In the genomic region with DNA sequence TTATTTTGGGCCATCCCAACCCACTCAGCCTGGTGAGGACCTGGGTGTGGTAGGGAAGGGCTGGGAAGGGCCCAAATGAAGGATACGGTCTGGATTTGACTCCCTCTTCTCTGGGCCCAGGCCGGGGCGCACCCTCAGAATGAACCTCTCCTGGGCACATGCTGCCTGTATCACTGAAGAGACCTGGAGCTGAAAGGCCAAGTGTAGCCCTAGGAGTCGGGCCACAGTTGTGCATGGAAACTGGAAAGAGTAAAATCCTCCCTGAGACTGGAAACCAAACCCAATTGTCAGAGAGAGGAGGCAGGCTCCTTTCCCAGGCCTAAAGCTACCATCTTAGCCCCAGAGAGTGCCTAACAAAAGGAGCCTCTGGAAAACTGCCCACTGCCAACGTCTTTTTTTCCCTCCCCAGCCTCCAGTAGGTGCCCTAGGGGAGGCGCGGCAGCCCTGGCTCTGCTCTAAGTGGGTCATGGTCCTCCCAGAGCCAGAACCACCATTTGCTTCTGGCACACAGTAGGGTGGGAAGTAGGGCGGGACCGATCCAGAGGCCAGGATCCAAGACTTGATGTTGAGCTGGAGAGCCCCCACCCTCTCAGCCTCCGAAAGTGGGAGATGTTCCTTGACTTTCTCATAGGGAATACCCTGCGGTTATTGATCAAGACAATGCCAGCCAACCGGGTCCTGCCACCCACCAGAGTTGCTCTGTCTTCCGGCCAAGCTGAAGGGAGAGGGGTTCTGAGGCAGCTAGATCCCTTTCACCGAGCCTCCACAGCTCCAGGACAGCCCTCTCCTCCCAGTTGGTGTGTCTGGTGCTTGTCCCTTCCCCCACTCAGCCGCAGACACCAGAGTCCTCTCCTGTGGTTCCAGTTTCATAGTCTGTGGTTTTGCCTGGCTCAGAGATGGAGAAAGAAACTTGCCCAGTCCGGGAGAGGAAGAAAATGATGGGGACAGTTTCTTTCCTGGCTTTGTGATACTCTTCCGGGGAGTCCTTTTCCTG, we compare ENCODE assay signal across 8 mouse cellular contexts. TPM values are rescaled to one million over a fixed set of nuclear protein-coding genes. Genes with fewer than 3 reads are reported as not detected.
DNase-seq lines count a peak whose midpoint lies in the region; ATAC-seq and TF ChIP-seq lines count a peak whose summit lies in the region.

No protein-coding gene starts in this region.

- peak overlapping the region; percentile 82 for H3K27ac ChIP-seq in layer of hippocampus, adult 2 months
- H3K27ac ChIP-seq in forebrain, embryonic 10.5 days: peak overlapping the region; percentile 96
- peak overlapping the region; percentile 99 for H3K27ac ChIP-seq in intestine, embryonic 14.5 days (ENCODE audit: low read depth)
- peak overlapping the region; percentile 96 for H3K27ac ChIP-seq in midbrain, embryonic 10.5 days (replicated peaks)

- peak; percentile 17; the same call in 1 of the 2 replicates for ATAC-seq in intestine, embryonic 14.5 days (replicated peaks; ENCODE audit: low FRiP score, low TSS enrichment, low read depth)

- TF ChIP-seq CTCF in layer of hippocampus, adult 2 months (conservative IDR thresholded peaks at IDR 0.05): no peak

- peak overlapping the region; percentile 99 for H3K9ac ChIP-seq in intestine, embryonic 14.5 days (ENCODE audit: low read length)

- 43% methylated on average over 17 of the region's 17 CpGs for WGBS in forebrain, embryonic 10.5 days
- WGBS in intestine, embryonic 14.5 days: 24% methylated on average over 17 of the region's 17 CpGs
- 45% methylated on average over 17 of the region's 17 CpGs for WGBS in midbrain, embryonic 10.5 days

- H3K36me3 ChIP-seq in forebrain, embryonic 10.5 days (replicated peaks): peaks cover 56% of the 10 kb centered on the region
- peaks cover 44% of the 10 kb centered on the region for H3K36me3 ChIP-seq in intestine, embryonic 14.5 days (ENCODE audit: control insufficient read depth, insufficient read depth, low read length)
- H3K36me3 ChIP-seq in midbrain, embryonic 10.5 days: peaks cover 48% of the 10 kb centered on the region

- DNase-seq in layer of hippocampus, adult 2 months (ENCODE audit: low spot score in 2 of 2): peak in 1 of 2 experiments; percentile 50
- DNase-seq in layer of hippocampus, adult 11-12 months (ENCODE audit: low spot score): no peak
- peak; percentile 86 for DNase-seq in Muller cell, postnatal 12 days (ENCODE audit: inconsistent ontology term)
- no peak for DNase-seq in forebrain, embryonic 10.5 days (ENCODE audit: extremely low spot score, low spot score)
- peak; percentile 75 for DNase-seq in intestine, embryonic 14.5 days (ENCODE audit: low spot score)
- no peak for DNase-seq in midbrain, embryonic 10.5 days (ENCODE audit: low spot score)
- no peak for DNase-seq in testis, postnatal 14 days (ENCODE audit: low spot score)
- no peak for DNase-seq in thymus, adult 18-20 months

- H3K4me1 ChIP-seq in forebrain, embryonic 10.5 days: peaks cover 56% of the 10 kb centered on the region
- H3K4me1 ChIP-seq in intestine, embryonic 14.5 days (replicated peaks; ENCODE audit: control insufficient read depth, insufficient read depth, low read length): peaks cover 41% of the 10 kb centered on the region
- peaks cover 62% of the 10 kb centered on the region for H3K4me1 ChIP-seq in midbrain, embryonic 10.5 days

- H3K4me2 ChIP-seq in intestine, embryonic 14.5 days (ENCODE audit: low read length): peak overlapping the region; percentile 70

- peaks cover 28% of the 10 kb centered on the region for H3K27me3 ChIP-seq in forebrain, embryonic 10.5 days (ENCODE audit: poor library complexity, severe bottlenecking)
- no peaks in the 10 kb centered on the region for H3K27me3 ChIP-seq in intestine, embryonic 14.5 days (replicated peaks; ENCODE audit: control insufficient read depth, insufficient read depth, low read length)
- H3K27me3 ChIP-seq in midbrain, embryonic 10.5 days (ENCODE audit: low read depth, poor library complexity, severe bottlenecking): peaks cover 22% of the 10 kb centered on the region

- no peaks in the 10 kb centered on the region for H3K9me3 ChIP-seq in forebrain, embryonic 10.5 days
- no peaks in the 10 kb centered on the region for H3K9me3 ChIP-seq in intestine, embryonic 14.5 days (ENCODE audit: control insufficient read depth, low read length)
- H3K9me3 ChIP-seq in midbrain, embryonic 10.5 days (replicated peaks): no peaks in the 10 kb centered on the region

- peak overlapping the region; percentile 57 for H3K4me3 ChIP-seq in layer of hippocampus, adult 2 months
- peak overlapping the region; percentile 75 for H3K4me3 ChIP-seq in forebrain, embryonic 10.5 days
- H3K4me3 ChIP-seq in intestine, embryonic 14.5 days (ENCODE audit: low read depth, low read length): peak overlapping the region; percentile 87
- peak overlapping the region; percentile 76 for H3K4me3 ChIP-seq in midbrain, embryonic 10.5 days

RNA-seq across cellular contexts. Expression of a gene that starts 1.7 kb away (rescaled TPM):
- total RNA-seq in layer of hippocampus, adult 2 months (2021): 10 to 100 TPM; 16.1 to 18.4 TPM
- 52.4 and 54.6 TPM in 2 replicates for polyA plus RNA-seq in forebrain, embryonic 10.5 days (2016; fragmentation: Nextera tagmentation; extraction: Ambion mirVana)
- polyA plus RNA-seq in intestine, embryonic 14.5 days (2014; fragmentation: Nextera tagmentation; extraction: Ambion mirVana): 129 and 133 TPM in 2 replicates
- 56.0 and 70.5 TPM in 2 replicates for polyA plus RNA-seq in midbrain, embryonic 10.5 days (2016; fragmentation: Nextera tagmentation; extraction: Ambion mirVana)

RNA-seq across cellular contexts. Expression of a gene that starts 6.4 kb away (rescaled TPM):
- 100 to 1,000 TPM in 1 of 2 experiments, 10 to 100 TPM in 1; 99.8 to 101 TPM for total RNA-seq in layer of hippocampus, adult 2 months (2021)
- 200 and 201 TPM in 2 replicates for polyA plus RNA-seq in forebrain, embryonic 10.5 days (2016; fragmentation: Nextera tagmentation; extraction: Ambion mirVana)
- polyA plus RNA-seq in intestine, embryonic 14.5 days (2014; fragmentation: Nextera tagmentation; extraction: Ambion mirVana): 316 and 324 TPM in 2 replicates
- 205 and 211 TPM in 2 replicates for polyA plus RNA-seq in midbrain, embryonic 10.5 days (2016; fragmentation: Nextera tagmentation; extraction: Ambion mirVana)

RNA-seq across cellular contexts. Expression of a gene that starts 15.6 kb away (rescaled TPM):
- 1 to 10 TPM; 1.4 to 2.0 TPM for total RNA-seq in layer of hippocampus, adult 2 months (2021)
- polyA plus RNA-seq in forebrain, embryonic 10.5 days (2016; fragmentation: Nextera tagmentation; extraction: Ambion mirVana): 4.1 and 4.3 TPM in 2 replicates
- polyA plus RNA-seq in intestine, embryonic 14.5 days (2014; fragmentation: Nextera tagmentation; extraction: Ambion mirVana): 19.3 and 21.5 TPM in 2 replicates
- 4.5 and 5.9 TPM in 2 replicates for polyA plus RNA-seq in midbrain, embryonic 10.5 days (2016; fragmentation: Nextera tagmentation; extraction: Ambion mirVana)

RNA-seq across cellular contexts. Expression of a gene that starts 30.8 kb away (rescaled TPM):
- 10 to 100 TPM; 28.5 to 30.3 TPM for total RNA-seq in layer of hippocampus, adult 2 months (2021)
- polyA plus RNA-seq in forebrain, embryonic 10.5 days (2016; fragmentation: Nextera tagmentation; extraction: Ambion mirVana): 23.8 and 24.4 TPM in 2 replicates
- 43.7 and 50.7 TPM in 2 replicates for polyA plus RNA-seq in intestine, embryonic 14.5 days (2014; fragmentation: Nextera tagmentation; extraction: Ambion mirVana)
- polyA plus RNA-seq in midbrain, embryonic 10.5 days (2016; fragmentation: Nextera tagmentation; extraction: Ambion mirVana): 25.1 and 26.0 TPM in 2 replicates

RNA-seq across cellular contexts. Expression of a gene that starts 42.8 kb away (rescaled TPM):
- 10 to 100 TPM; 23.9 to 24.0 TPM for total RNA-seq in layer of hippocampus, adult 2 months (2021)
- 12.5 TPM in 2 replicates for polyA plus RNA-seq in forebrain, embryonic 10.5 days (2016; fragmentation: Nextera tagmentation; extraction: Ambion mirVana)
- 2.9 and 3.7 TPM in 2 replicates for polyA plus RNA-seq in intestine, embryonic 14.5 days (2014; fragmentation: Nextera tagmentation; extraction: Ambion mirVana)
- 18.6 and 29.8 TPM in 2 replicates for polyA plus RNA-seq in midbrain, embryonic 10.5 days (2016; fragmentation: Nextera tagmentation; extraction: Ambion mirVana)

Comparison
In these comparisons a context has a peak if more than half of its experiments do, and no peak if none do; other contexts are left out.
1. DNase-seq: peak in Muller cell, postnatal 12 days (single experiment) and intestine, embryonic 14.5 days (single experiment); none in layer of hippocampus, adult 11-12 months (single experiment), forebrain, embryonic 10.5 days (single experiment), midbrain, embryonic 10.5 days (single experiment), testis, postnatal 14 days (single experiment) and thymus, adult 18-20 months (0 of 2).
2. Peak in every context shown above with its lines, with median percentiles within 50 percentile points of each other: H3K27ac ChIP-seq and H3K4me3 ChIP-seq.